Mouse (Mus musculus) heart, postnatal 0 days (tissue): ENCODE measurements around the gene Polq.

ENCODE experiments used
- CTCF ChIP-seq: IDR thresholded peaks from 2 replicates; pipeline ENCODE4 v1.5.1; 2016; ENCODE audit warnings: antibody characterized with exemption, control low read depth, low read depth
- EP300 ChIP-seq: IDR thresholded peaks from 2 replicates; pipeline ENCODE4 v1.6.1; 2016; ENCODE audit warnings: antibody characterized with exemption, low read depth

- TF ChIP-seq EP300 (no peak), CTCF (no peak)
Observed at GRCm38 (mm10) chr16:36989999-36990625, 21.5 kb upstream of the Polq start, which contains the start of gene Fbxo40.
